Mouse (Mus musculus): ENCODE results near the gene Bckdha.

Bckdha gene

DNA sequence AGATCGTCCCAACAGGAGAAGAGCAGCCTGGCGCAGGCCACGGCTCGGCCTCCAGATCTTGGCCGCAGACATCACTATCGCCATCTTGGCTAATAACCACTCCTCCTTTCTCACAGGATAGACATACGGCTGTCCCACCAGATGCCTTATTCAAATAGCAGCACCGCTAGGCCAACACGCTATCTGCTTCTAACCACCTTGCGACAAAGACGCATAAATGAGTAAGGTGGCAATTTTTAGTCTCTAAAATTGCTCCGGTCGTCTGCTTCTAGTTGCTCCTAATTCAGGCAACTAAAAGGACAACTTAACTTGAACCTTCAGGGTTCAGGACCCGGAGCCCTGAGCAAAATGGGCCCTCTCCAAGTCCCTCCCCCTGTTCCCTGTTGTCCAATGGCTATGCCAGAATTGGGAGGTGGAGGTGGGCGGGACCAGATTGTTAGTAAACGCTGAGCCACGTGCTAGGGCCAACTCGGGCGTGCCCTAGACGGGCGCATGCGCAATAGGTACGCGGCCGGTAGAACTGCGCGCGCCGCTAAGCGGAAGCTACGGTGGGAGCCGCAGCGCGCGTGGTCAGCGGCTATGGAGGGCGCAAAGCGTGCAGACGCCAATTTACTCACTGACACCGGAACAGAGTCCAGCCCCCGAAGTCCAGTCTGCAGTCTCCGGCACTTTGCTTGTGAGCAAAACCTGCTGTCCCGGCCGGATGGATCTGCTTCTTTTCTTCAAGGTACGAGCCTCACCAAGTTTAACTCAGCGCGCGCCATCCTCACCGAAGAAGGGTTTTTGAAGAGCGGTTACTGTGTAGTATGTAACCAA, at the start of gene Bckdha, which contains the start of gene Exosc5:
TSS of gene Bckdha (minus strand) at position 325 of the 816 bp plus-strand sequence.
TSS of gene Exosc5 (plus strand) at position 508 of the 816 bp plus-strand sequence.
- peak; percentile 100 for DNase-seq (ENCODE audit: low read depth, low spot score)

- DNase-seq (ENCODE audit: low read depth, low spot score) = no peak
Measured at GRCm38 (mm10) chr7:25707581-25708292, 49.0 kb upstream of the Bckdha start.

GRCm38 (mm10) chr7:25706578-25707170, 47.9 kb upstream of the Bckdha start:
- no peak for DNase-seq (ENCODE audit: low read depth, low spot score)

DNA sequence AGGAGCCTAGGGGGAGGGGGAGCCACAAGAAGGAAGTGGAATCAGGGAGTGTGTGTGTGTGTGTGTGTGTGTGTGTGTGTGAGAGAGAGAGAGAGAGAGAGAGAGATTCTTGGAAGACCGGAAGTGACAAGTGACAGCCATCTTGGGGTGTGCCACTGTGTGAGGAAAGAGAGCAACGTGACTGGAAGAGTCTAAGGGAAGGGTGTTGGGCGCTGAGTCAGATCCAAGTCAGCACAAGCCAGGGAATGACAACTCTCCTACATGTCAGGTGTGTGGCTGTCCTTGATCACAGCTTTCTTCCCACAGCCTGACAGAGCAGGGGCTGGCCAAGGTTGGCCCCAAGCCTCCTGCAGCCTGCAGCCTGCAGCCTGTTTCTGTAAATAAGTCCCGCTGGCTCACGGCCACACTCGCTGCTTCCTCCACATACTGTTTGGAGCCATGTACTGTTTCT, 47.0 kb upstream of the Bckdha start:
- DNase-seq (ENCODE audit: low read depth, low spot score) = no peak

DNA sequence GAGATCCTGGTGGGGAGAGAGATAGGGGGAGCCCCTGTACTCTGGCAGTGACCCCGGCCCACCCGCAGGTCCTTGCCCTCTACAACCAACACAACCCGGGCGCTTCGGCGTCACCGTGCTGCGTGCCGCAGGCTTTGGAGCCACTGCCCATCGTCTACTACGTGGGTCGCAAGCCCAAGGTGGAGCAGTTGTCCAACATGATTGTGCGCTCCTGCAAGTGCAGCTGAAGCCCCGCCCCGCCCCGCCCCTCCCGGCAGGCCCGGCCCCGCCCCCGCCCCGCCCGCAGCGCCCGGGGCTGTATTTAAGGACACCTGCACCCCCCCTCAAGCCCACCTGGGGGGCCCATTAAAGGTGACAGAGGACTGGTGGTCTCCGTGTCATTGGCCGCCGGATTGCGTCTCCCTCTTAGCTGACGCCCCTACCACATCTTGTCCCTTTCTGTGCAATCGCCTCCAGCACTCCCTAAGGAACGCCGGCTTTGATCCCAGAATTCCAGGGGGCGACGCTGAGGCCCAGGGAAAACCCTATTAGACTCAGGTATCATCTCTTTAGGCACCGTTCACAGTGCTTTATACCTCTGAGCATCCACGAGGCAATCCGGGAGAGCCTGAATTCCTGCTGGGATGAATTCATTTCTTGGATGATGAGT, 46.1 kb upstream of the Bckdha start:
- peak; percentile 45 for DNase-seq (ENCODE audit: low read depth, low spot score)

DNA sequence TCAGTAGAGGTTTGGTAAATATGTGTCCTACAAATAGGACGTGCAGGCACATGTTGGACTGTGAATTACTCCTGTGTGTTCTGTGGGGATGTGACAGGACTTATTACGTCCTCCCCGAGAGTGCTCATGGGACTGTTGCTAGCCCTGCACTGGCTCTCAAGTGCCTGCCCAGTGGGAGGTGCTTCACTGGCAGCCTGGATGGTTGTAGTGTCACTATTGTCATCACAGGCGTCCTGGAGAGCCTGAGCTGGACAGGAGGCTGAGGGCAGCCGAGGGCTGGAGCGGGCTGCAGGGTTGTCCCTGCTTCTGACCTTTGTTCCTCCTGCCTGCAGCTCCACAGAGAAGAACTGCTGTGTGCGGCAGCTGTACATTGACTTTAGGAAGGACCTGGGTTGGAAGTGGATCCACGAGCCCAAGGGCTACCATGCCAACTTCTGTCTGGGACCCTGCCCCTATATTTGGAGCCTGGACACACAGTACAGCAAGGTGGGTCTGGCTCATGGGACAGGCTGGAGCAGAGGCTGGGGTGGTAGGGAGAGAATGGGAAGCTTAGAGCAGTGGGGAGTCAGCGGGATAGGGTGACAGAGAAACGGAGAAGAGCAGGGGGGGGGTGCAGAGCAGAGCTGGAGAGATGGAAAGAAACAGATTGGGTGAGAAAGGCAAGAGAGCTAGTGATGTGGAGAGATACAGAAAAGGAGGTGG, 45.2 kb upstream of the Bckdha start:
- DNase-seq (ENCODE audit: low read depth, low spot score) = no peak

GRCm38 (mm10) chr7:25702350-25702749, 43.6 kb upstream of the Bckdha start:
- DNase-seq (ENCODE audit: low read depth, low spot score) = peak; percentile 52

- peak; percentile 61 for DNase-seq (ENCODE audit: low read depth, low spot score)
Measured at GRCm38 (mm10) chr7:25700732-25701131, 42.0 kb upstream of the Bckdha start.

DNA sequence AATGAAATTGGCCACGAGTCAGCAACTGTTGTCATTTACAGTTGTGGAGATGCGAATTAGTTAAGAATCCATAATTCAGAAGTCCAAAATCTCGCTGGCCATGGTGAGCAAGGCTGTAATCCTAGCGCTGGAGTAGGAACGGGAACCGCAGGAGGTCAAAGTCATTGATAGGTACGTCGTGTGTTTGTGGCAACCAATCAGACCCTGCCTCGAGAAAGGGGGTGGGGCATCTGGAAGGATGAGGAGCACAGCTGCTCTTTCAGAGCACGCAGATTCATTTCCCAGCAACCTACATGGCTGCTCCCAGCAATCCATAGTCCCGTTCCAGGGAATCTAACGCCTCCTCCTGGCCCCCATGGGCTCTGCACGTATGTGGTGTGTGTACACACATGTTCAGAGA, 41.1 kb upstream of the Bckdha start:
- peak; percentile 87 for DNase-seq (ENCODE audit: low read depth, low spot score)

DNA sequence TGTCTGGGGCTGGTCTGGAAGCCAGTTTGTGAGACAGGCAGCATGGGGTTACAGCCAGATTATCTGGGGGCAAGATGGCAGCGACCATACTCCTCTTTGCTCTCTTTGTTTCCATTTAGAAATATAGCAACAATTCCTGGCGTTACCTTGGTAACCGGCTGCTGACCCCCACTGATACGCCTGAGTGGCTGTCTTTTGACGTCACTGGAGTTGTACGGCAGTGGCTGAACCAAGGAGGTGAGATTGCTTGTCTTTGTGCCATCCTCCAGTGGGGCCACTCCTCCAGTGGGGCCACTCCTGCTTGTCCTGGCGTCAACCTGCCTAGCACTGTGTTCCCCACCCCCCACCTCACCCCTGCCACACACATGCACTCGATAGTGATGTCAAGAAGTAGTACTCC, 35.3 kb upstream of the Bckdha start:
- no peak for DNase-seq (ENCODE audit: low read depth, low spot score)

- DNase-seq (ENCODE audit: low read depth, low spot score) = no peak
Measured at GRCm38 (mm10) chr7:25690051-25690450, 31.3 kb upstream of the Bckdha start.

DNA sequence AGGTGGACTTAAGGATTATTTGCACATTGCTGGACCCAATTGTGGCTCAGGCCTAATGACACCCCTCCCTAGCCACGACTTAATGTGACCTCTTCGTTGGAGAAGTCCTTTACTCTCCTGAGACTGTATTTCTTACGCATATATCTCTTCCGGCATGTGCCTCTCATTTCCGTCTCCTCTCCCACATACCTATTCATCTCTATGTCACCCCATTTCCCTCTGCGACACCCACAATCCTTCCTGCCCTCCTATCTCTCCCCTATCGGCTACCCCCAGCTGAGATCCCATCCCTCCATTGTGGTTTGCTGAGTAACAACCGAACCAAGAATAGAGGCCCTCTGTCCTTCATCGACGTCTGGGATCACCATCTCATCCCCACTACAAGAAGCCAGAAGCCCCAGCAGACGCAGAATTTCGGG, 30.8 kb upstream of the Bckdha start:
- no peak for DNase-seq (ENCODE audit: low read depth, low spot score)

GRCm38 (mm10) chr7:25688810-25689586, 30.2 kb upstream of the Bckdha start:
- DNase-seq (ENCODE audit: low read depth, low spot score) = peak; percentile 89

GRCm38 (mm10) chr7:25687811-25688401, 29.1 kb upstream of the Bckdha start:
- no peak for DNase-seq (ENCODE audit: low read depth, low spot score)

- peak; percentile 68 for DNase-seq (ENCODE audit: low read depth, low spot score)
Measured at GRCm38 (mm10) chr7:25686680-25687531, 28.1 kb upstream of the Bckdha start, which contains the start of gene Tgfb1. Gene Tgfb1, plus strand, starts transcription at chr7:25687002.

- DNase-seq (ENCODE audit: low read depth, low spot score) = no peak
Measured at GRCm38 (mm10) chr7:25685926-25686470, 27.2 kb upstream of the Bckdha start.

DNA sequence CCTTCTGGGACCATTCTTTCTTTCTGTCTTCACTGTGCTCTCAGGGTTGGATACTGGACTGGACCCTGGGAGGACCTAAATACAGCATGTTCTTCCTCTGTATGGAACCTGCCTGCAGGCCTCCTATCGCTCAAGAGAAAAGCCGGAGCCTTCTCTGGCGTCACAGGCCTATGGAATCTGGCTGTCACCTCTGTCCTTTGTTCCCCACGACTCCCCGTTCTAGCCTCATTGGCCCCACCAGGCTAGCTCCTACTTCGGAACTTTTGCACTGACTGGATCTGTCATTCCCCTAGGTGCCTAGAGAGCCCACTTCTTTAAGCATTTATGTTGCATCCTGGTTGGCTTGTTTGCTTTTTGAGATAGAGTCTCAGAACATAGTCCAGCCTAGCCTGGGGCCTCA, 25.9 kb upstream of the Bckdha start:
- no peak for DNase-seq (ENCODE audit: low read depth, low spot score)

DNA sequence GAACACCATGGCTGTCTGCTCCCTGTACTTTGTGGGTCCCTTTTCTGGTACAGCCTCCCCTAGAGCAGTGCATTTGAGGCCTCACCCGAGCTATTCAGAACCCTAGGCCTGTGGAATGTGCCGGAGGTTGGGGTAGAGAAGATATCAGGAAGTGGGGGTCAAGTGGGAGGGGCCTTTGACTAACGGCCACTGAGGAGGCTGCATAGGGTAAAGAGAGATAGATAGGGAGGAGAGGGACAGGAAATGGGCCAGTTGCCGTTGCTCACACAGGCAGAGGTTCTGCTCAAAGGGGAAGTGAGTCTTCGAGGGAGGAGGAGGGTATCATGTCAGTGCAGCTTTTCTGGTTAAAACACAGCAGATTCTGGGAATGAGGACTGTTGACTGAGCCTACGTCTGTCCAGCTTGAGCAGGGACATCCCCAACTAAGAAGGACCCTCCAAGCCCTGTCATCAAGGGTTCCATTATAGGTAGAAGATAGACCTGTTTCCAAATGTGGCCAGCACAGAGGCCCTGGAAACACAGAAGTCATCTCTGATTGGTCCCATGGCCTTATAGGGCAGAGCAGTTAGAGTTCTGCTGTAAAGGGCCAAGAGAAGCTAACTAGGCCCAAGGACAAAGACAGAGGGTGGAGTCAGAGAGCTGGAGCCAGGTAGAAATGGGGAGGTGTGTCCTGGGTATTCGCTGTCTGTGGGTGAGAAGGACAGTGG, 24.8 kb upstream of the Bckdha start:
- no peak for DNase-seq (ENCODE audit: low read depth, low spot score)

All from ES-CJ7 (cell line).